Mouse (Mus musculus): ENCODE measurements around the gene Slc23a4. TPM values are rescaled to one million over a fixed set of nuclear protein-coding genes. Genes with fewer than 3 reads are reported as not detected.
A peak's percentile ranks its signal among the peaks of the same experiment; 100 is the strongest.

Slc23a4 gene
- polyA plus RNA-seq, 1 experiment from 2014 or later: 0.29 TPM

GRCm38 (mm10) chr6:34927156-34927555, 61.0 kb downstream of the Slc23a4 start:
- DNase-seq (ENCODE audit: low spot score): peak; percentile 69
- Histone ChIP-seq H3K4me1 (replicated peaks) (no peaks in the 10 kb centered on the region), H3K9me3 (no peaks in the 10 kb centered on the region), H3K27me3 (ENCODE audit: insufficient read depth, poor library complexity, severe bottlenecking) (no peaks in the 10 kb centered on the region), H3K4me3 (no peak overlapping the region), H3K27ac (no peak overlapping the region), H3K36me3 (no peaks in the 10 kb centered on the region)
- 43% methylated on average over 4 of the region's 4 CpGs for WGBS

- H3K36me3 ChIP-seq: no peaks in the 10 kb centered on the region
- no peaks in the 10 kb centered on the region for H3K27me3 ChIP-seq (ENCODE audit: insufficient read depth, poor library complexity, severe bottlenecking)
- H3K9me3 ChIP-seq: no peaks in the 10 kb centered on the region
- H3K4me3 ChIP-seq: no peak overlapping the region
- no peak overlapping the region for H3K27ac ChIP-seq
- DNase-seq (ENCODE audit: low spot score): peak; percentile 44
- H3K4me1 ChIP-seq (replicated peaks): peaks cover 4% of the 10 kb centered on the region; the same call in 1 of the 2 replicates
- WGBS: 63% methylated on average over 14 of the region's 14 CpGs
Measured at GRCm38 (mm10) chr6:34921941-34922340, 66.3 kb downstream of the Slc23a4 start.

- peaks cover 4% of the 10 kb centered on the region; the same call in 1 of the 2 replicates for H3K4me1 ChIP-seq (replicated peaks)
- no peaks in the 10 kb centered on the region for H3K27me3 ChIP-seq (ENCODE audit: insufficient read depth, poor library complexity, severe bottlenecking)
- no peaks in the 10 kb centered on the region for H3K36me3 ChIP-seq
- no peaks in the 10 kb centered on the region for H3K9me3 ChIP-seq
- no peak overlapping the region for H3K4me3 ChIP-seq
- no peak overlapping the region for H3K27ac ChIP-seq
- DNase-seq (ENCODE audit: low spot score): no peak
- WGBS: 93% methylated on average over 12 of the region's 12 CpGs
Measured at GRCm38 (mm10) chr6:34920631-34921030, 67.6 kb downstream of the Slc23a4 start.

GRCm38 (mm10) chr6:34919956-34920355, 68.2 kb downstream of the Slc23a4 start, which contains the start of gene Stra8:
Stra8 (plus strand) TSS chr6:34920163.
- Histone ChIP-seq H3K4me1 (replicated peaks) (peaks cover 4% of the 10 kb centered on the region; the same call in 1 of the 2 replicates), H3K27ac (no peak within 1 kb of the TSS), H3K9me3 (no peaks in the 10 kb centered on the region), H3K27me3 (ENCODE audit: insufficient read depth, poor library complexity, severe bottlenecking) (no peaks in the 10 kb centered on the region), H3K4me3 (no peak within 1 kb of the TSS), H3K36me3 (no peaks in the 10 kb centered on the region)
- 50% methylated on average over 10 of the region's 10 CpGs for WGBS
- DNase-seq (ENCODE audit: low spot score): no peak

GRCm38 (mm10) chr6:34919146-34919545, 69.1 kb downstream of the Slc23a4 start:
- no peak for DNase-seq (ENCODE audit: low spot score)
- peaks cover 4% of the 10 kb centered on the region; the same call in 1 of the 2 replicates for H3K4me1 ChIP-seq (replicated peaks)
- no peaks in the 10 kb centered on the region for H3K27me3 ChIP-seq (ENCODE audit: insufficient read depth, poor library complexity, severe bottlenecking)
- no peaks in the 10 kb centered on the region for H3K36me3 ChIP-seq
- H3K4me3 ChIP-seq: no peak overlapping the region
- WGBS: 77% methylated on average over 7 of the region's 7 CpGs
- no peak overlapping the region for H3K27ac ChIP-seq
- H3K9me3 ChIP-seq: no peaks in the 10 kb centered on the region

- WGBS: 91% methylated on average over 3 of the region's 3 CpGs
- Histone ChIP-seq H3K36me3 (no peaks in the 10 kb centered on the region), H3K9me3 (no peaks in the 10 kb centered on the region), H3K4me3 (no peak overlapping the region), H3K4me1 (replicated peaks) (peaks cover 16% of the 10 kb centered on the region), H3K27ac (no peak overlapping the region), H3K27me3 (ENCODE audit: insufficient read depth, poor library complexity, severe bottlenecking) (no peaks in the 10 kb centered on the region)
- no peak for DNase-seq (ENCODE audit: low spot score)
Measured at GRCm38 (mm10) chr6:34914462-34914861, 73.7 kb downstream of the Slc23a4 start.

GRCm38 (mm10) chr6:34913341-34914040, 74.7 kb downstream of the Slc23a4 start:
- peaks cover 6% of the 10 kb centered on the region; the same call in 1 of the 2 replicates for H3K36me3 ChIP-seq
- H3K9me3 ChIP-seq: no peaks in the 10 kb centered on the region
- no peak overlapping the region for H3K4me3 ChIP-seq
- peaks cover 15% of the 10 kb centered on the region for H3K4me1 ChIP-seq (replicated peaks)
- no peak overlapping the region for H3K27ac ChIP-seq
- WGBS: 87% methylated on average over 13 of the region's 13 CpGs
- no peak for DNase-seq (ENCODE audit: low spot score)
- no peaks in the 10 kb centered on the region for H3K27me3 ChIP-seq (ENCODE audit: insufficient read depth, poor library complexity, severe bottlenecking)

- peak; percentile 97 for DNase-seq (ENCODE audit: low spot score)
- H3K27me3 ChIP-seq (ENCODE audit: insufficient read depth, poor library complexity, severe bottlenecking): no peaks in the 10 kb centered on the region
- peak within 1 kb of the TSS; percentile 92 for H3K27ac ChIP-seq
- H3K4me1 ChIP-seq (replicated peaks): peaks cover 20% of the 10 kb centered on the region
- peak within 1 kb of the TSS; percentile 78 for H3K4me3 ChIP-seq
- no peaks in the 10 kb centered on the region for H3K9me3 ChIP-seq
- under 1% methylated on average over 64 of the region's 64 CpGs for WGBS
- peaks cover 34% of the 10 kb centered on the region for H3K36me3 ChIP-seq
Measured at GRCm38 (mm10) chr6:34910371-34911219, 77.6 kb downstream of the Slc23a4 start, which contains the start of gene Wdr91. Wdr91 (minus strand) TSS chr6:34910876.

GRCm38 (mm10) chr6:34909631-34910345, 78.4 kb downstream of the Slc23a4 start:
- Histone ChIP-seq H3K4me1 (replicated peaks) (peaks cover 20% of the 10 kb centered on the region), H3K36me3 (peaks cover 43% of the 10 kb centered on the region), H3K9me3 (no peaks in the 10 kb centered on the region), H3K4me3 (peak overlapping the region; percentile 78), H3K27ac (peak overlapping the region; percentile 92), H3K27me3 (ENCODE audit: insufficient read depth, poor library complexity, severe bottlenecking) (no peaks in the 10 kb centered on the region)
- DNase-seq (ENCODE audit: low spot score): no peak
- 57% methylated on average over 8 of the region's 8 CpGs for WGBS

GRCm38 (mm10) chr6:34907696-34908260, 80.4 kb downstream of the Slc23a4 start:
- Histone ChIP-seq H3K36me3 (peaks cover 62% of the 10 kb centered on the region), H3K4me1 (replicated peaks) (peaks cover 22% of the 10 kb centered on the region), H3K9me3 (no peaks in the 10 kb centered on the region), H3K4me3 (no peak overlapping the region), H3K27me3 (ENCODE audit: insufficient read depth, poor library complexity, severe bottlenecking) (no peaks in the 10 kb centered on the region), H3K27ac (no peak overlapping the region)
- DNase-seq (ENCODE audit: low spot score): no peak
- 88% methylated on average over 18 of the region's 18 CpGs for WGBS

GRCm38 (mm10) chr6:34907121-34907614, 81.0 kb downstream of the Slc23a4 start:
- peaks cover 68% of the 10 kb centered on the region for H3K36me3 ChIP-seq

GRCm38 (mm10) chr6:34906661-34907060, 81.5 kb downstream of the Slc23a4 start:
- no peaks in the 10 kb centered on the region for H3K9me3 ChIP-seq
- H3K4me3 ChIP-seq: no peak overlapping the region
- DNase-seq (ENCODE audit: low spot score): no peak
- WGBS: 92% methylated on average over 4 of the region's 4 CpGs
- H3K36me3 ChIP-seq: peaks cover 73% of the 10 kb centered on the region
- no peak overlapping the region for H3K27ac ChIP-seq
- peaks cover 31% of the 10 kb centered on the region for H3K4me1 ChIP-seq (replicated peaks)
- no peaks in the 10 kb centered on the region for H3K27me3 ChIP-seq (ENCODE audit: insufficient read depth, poor library complexity, severe bottlenecking)

More at GRCm38 (mm10) chr6:34907121-34907614, 81.0 kb downstream of the Slc23a4 start:
- no peak for DNase-seq (ENCODE audit: low spot score)
- no peaks in the 10 kb centered on the region for H3K9me3 ChIP-seq
- no peak overlapping the region for H3K27ac ChIP-seq
- H3K4me1 ChIP-seq (replicated peaks): peaks cover 28% of the 10 kb centered on the region
- H3K4me3 ChIP-seq: no peak overlapping the region
- WGBS: 45% methylated on average over 2 of the region's 2 CpGs
- H3K27me3 ChIP-seq (ENCODE audit: insufficient read depth, poor library complexity, severe bottlenecking): no peaks in the 10 kb centered on the region
